Mouse (Mus musculus): ENCODE measurements around the gene Rnaseh2a. TPM values are rescaled to one million over a fixed set of nuclear protein-coding genes. Genes with fewer than 3 reads are reported as not detected.
"Not testable (repeated sequence)": the region's sequence is repeated elsewhere in the genome, so short reads cannot be mapped to it uniquely, and the experiment has no call there.

The Rnaseh2a gene
- total RNA-seq, 2 experiments from 2014 or later = 48.6 to 56.7 TPM

GRCm38 (mm10) chr8:84909162-84909767 is 60.3 kb downstream of the Rnaseh2a start:
- intact Hi-C loops (cut with DNase I) = no loop called here
- DNase-seq = no peak

DNA sequence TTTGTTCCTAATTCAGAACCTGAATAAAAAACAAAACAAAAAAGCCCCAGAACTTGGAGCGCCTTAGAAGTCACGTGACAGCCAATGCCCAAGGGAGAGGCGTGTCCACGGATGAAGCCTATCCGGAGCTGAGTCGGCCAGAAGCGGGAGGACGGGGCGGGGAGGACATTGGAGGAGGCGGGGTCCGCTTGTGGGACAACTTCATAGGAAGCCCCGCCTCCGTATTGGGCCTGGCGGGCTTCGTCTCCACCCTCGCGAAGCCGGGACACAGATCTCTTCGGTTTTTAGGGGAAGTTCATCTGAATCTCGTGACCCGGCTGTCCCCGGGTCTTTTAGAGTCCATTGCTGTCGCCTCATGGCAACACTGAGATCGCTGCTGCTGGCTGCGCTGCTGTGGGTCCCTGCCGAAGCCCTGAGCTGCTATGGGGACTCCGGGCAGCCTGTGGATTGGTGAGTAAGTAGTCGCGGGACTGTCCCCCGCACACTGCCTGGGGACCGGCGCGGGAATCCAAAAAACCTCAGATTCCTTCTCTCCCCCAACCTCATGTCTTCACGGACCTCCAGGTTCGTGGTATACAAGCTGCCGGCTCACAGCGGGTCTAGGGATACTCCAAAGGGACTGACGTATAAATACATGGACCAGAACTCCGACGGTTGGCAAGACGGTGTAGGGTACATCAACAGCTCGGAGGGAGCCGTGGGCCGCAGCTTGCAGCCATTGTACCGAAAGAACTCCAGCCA is 61.0 kb downstream of the Rnaseh2a start, which contains the start of gene Dnase2a:
Gene Dnase2a (plus strand): TSS at position 140 of the 741 bp plus-strand sequence.
- intact Hi-C loops (cut with DNase I) = no loop called here

GRCm38 (mm10) chr8:84907979-84908378 is 61.6 kb downstream of the Rnaseh2a start:
- intact Hi-C loops (cut with DNase I); DNase-seq: not testable (repeated sequence)

More for the DNA sequence above, 61.0 kb downstream of the Rnaseh2a start, which contains the start of gene Dnase2a:
- peak; percentile 94 to 96 for DNase-seq

DNA sequence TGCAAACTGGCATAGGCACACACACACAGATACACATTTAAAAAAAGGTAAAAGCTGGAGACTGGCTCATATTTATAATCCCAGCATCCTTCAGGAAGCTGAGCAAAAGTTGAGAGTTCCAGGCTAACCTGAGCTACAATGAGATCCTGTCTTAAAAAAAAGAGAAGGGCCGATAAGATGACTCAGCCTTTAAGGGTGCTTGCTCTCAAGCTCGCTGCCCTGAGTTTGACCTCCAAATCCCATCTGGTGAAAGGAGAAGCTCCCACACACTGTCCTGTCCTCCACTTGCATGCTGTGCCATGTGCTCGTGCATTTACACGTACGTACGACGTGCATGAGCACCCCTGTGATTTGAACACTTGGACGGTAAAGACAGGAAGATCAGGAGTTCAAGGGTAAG is 62.1 kb downstream of the Rnaseh2a start:
- intact Hi-C loops (cut with DNase I) = no loop called here
- no peak for DNase-seq

GRCm38 (mm10) chr8:84907037-84907436 is 62.5 kb downstream of the Rnaseh2a start:
- no peak for DNase-seq
- intact Hi-C loops (cut with DNase I) = no loop called here

Small RNA genes within 50 kb of the gene (microRNA-seq; reads per million reads assigned to microRNA genes)
- gene Gm24197 (ENCODE audit: borderline number of aligned reads in 2 of 2) = 0 reads per million in 2 experiments

Other genes starting within 250 kb of the Rnaseh2a start
- gene G430095P16Rik, start 246.8 kb downstream of the Rnaseh2a start, total RNA-seq (2021) = under 1 TPM in 1 of 2 experiments, not detected in 1; 0.44 TPM
- gene Nfix, start 169.4 kb downstream of the Rnaseh2a start, total RNA-seq (2021) = 100 to 1,000 TPM; 279 to 296 TPM
- gene Dand5, start 146.9 kb downstream of the Rnaseh2a start, total RNA-seq (2021) = 1 to 10 TPM; 9.3 to 9.9 TPM
- gene Gadd45gip1, start 138.2 kb downstream of the Rnaseh2a start, total RNA-seq (2021) = 10 to 100 TPM; 28.5 to 29.5 TPM
- 10 to 100 TPM; 84.0 to 87.4 TPM for gene Rad23a, start 129.1 kb downstream of the Rnaseh2a start, total RNA-seq (2021)
- 100 to 1,000 TPM; 337 to 380 TPM for gene Calr, start 122.8 kb downstream of the Rnaseh2a start, total RNA-seq (2021)
- 10 to 100 TPM; 23.1 TPM for gene Farsa, start 112.8 kb downstream of the Rnaseh2a start, total RNA-seq (2021)
- gene Syce2, start 97.7 kb downstream of the Rnaseh2a start, total RNA-seq (2021) = 1 to 10 TPM; 3.8 to 4.1 TPM
- 10 to 100 TPM; 71.3 to 77.2 TPM for gene Gcdh, start 75.8 kb downstream of the Rnaseh2a start, total RNA-seq (2021)
- gene Klf1, start 67.8 kb downstream of the Rnaseh2a start, total RNA-seq (2021) = not detected
- 10 to 100 TPM in 1 of 2 experiments, 1 to 10 TPM in 1; 7.3 to 11.7 TPM for gene Dnase2a, start 61.2 kb downstream of the Rnaseh2a start, total RNA-seq (2021)
- under 1 TPM; 0.11 to 0.14 TPM for gene Mast1, start 32.4 kb downstream of the Rnaseh2a start, total RNA-seq (2021)
- not detected for gene Rtbdn, start 22.8 kb downstream of the Rnaseh2a start, total RNA-seq (2021)
- 1 to 10 TPM in 1 of 2 experiments, not detected in 1; 1.0 TPM for gene Gm49661, start 334 bp downstream of the Rnaseh2a start, total RNA-seq (2021)
- gene Prdx2, start 180 bp downstream of the Rnaseh2a start, total RNA-seq (2021) = 100 to 1,000 TPM; 633 to 676 TPM
- 10 to 100 TPM; 14.9 to 26.9 TPM for gene Junb, start 9.0 kb upstream of the Rnaseh2a start, total RNA-seq (2021)
- 1 to 10 TPM; 2.7 to 2.9 TPM for gene Hook2, start 20.8 kb upstream of the Rnaseh2a start, total RNA-seq (2021)
- gene Best2, start 44.8 kb upstream of the Rnaseh2a start, total RNA-seq (2021) = not detected
- gene Asna1, start 55.5 kb upstream of the Rnaseh2a start, total RNA-seq (2021) = 10 to 100 TPM; 66.2 to 69.8 TPM
- gene Trir, start 57.1 kb upstream of the Rnaseh2a start, total RNA-seq (2021) = 10 to 100 TPM; 80.7 to 84.2 TPM
- gene Tnpo2, start 67.1 kb upstream of the Rnaseh2a start, total RNA-seq (2021) = 10 to 100 TPM; 28.1 to 35.1 TPM
- gene Fbxw9, start 90.3 kb upstream of the Rnaseh2a start, total RNA-seq (2021) = 1 to 10 TPM; 3.4 to 4.3 TPM
- gene Gm5741, start 98.2 kb upstream of the Rnaseh2a start, total RNA-seq (2021) = not detected
- gene Dhps, start 102.0 kb upstream of the Rnaseh2a start, total RNA-seq (2021) = 10 to 100 TPM; 27.0 to 27.4 TPM
- gene Wdr83os, start 111.0 kb upstream of the Rnaseh2a start, total RNA-seq (2021) = 10 to 100 TPM; 37.4 to 42.2 TPM
- gene Wdr83, start 111.5 kb upstream of the Rnaseh2a start, total RNA-seq (2021) = 10 to 100 TPM; 33.3 to 34.2 TPM
- 10 to 100 TPM; 31.0 to 31.3 TPM for gene Man2b1, start 113.5 kb upstream of the Rnaseh2a start, total RNA-seq (2021)
- 1 to 10 TPM; 2.0 to 2.4 TPM for gene Zfp791, start 153.3 kb upstream of the Rnaseh2a start, total RNA-seq (2021)
- gene Cks1brt, start 182.2 kb upstream of the Rnaseh2a start, total RNA-seq (2021) = not detected

Data from heart, postnatal 36 days (tissue).